Mouse (Mus musculus) ES-E14 (cell line): ENCODE measurements around the gene Slc5a2. TPM values are rescaled to one million over a fixed set of nuclear protein-coding genes. Genes with fewer than 3 reads are reported as not detected.
A peak's percentile ranks its signal among the peaks of the same experiment; 100 is the strongest.

Experiments
- DNase-seq: peaks from one replicate; pipeline ENCODE4 v3.0.0-alpha.2; 2013; ENCODE audit warnings: low read depth, low spot score
- H3K27ac ChIP-seq: 2 replicates; pipeline ENCODE4 v1.5.1; 2012; ENCODE audit warnings: low read depth, mild to moderate bottlenecking, low read length, moderate library complexity, mixed read lengths; ENCODE audit not compliant: poor library complexity, insufficient read depth, severe bottlenecking
- H3K36me3 ChIP-seq: 2 replicates; pipeline ENCODE4 v1.6.1; 2012; ENCODE audit warnings: mild to moderate bottlenecking, low read length, moderate library complexity, mixed read lengths; ENCODE audit not compliant: control insufficient read depth, poor library complexity, insufficient read depth, severe bottlenecking
- H3K4me1 ChIP-seq, 2 experiments: fragments of 150-350 bp in 1 of 2; sonication (generic) in 1 of 2; 2 replicates each; pipeline ENCODE4 v1.6.1; 2012; ENCODE audit warnings: low read length in 2 of 2, mild to moderate bottlenecking in 1 of 2, mixed read lengths in 1 of 2; ENCODE audit not compliant: control insufficient read depth in 2 of 2, insufficient read depth in 2 of 2, poor library complexity in 1 of 2
- H3K4me3 ChIP-seq, 2 experiments: fragments of 150-350 bp in 1 of 2; sonication (generic) in 1 of 2; 2 replicates each; pipeline ENCODE4 v1.5.1; 2012; ENCODE audit warnings: low read length in 2 of 2, low read depth in 1 of 2, mild to moderate bottlenecking in 1 of 2, mixed read lengths in 1 of 2; ENCODE audit not compliant: insufficient read depth in 1 of 2, poor library complexity in 1 of 2, severe bottlenecking in 1 of 2
- H3K9ac ChIP-seq: 2 replicates; pipeline ENCODE4 v1.6.1; 2012; ENCODE audit warnings: low read depth, mild to moderate bottlenecking, low read length, mixed read lengths; ENCODE audit not compliant: poor library complexity, insufficient read depth, severe bottlenecking
- H3K9me3 ChIP-seq: fragments of 150-350 bp; sonication (generic); 2 replicates; pipeline ENCODE4 v1.6.1; 2012; ENCODE audit warnings: low read depth, mild to moderate bottlenecking, low read length; ENCODE audit not compliant: control insufficient read depth, insufficient read depth
- CHD2 ChIP-seq: IDR thresholded peaks from 2 replicates; pipeline ENCODE4 v1.6.1; 2014; ENCODE audit warnings: mild to moderate bottlenecking, low read depth, low read length, inconsistent platforms
- HCFC1 ChIP-seq: IDR thresholded peaks from 2 replicates; pipeline ENCODE4 v1.6.1; 2012; ENCODE audit warnings: low read length, inconsistent platforms, borderline replicate concordance; ENCODE audit not compliant: insufficient read depth
- MAFK ChIP-seq: IDR thresholded peaks from 2 replicates; pipeline ENCODE4 v1.6.1; 2014; ENCODE audit warnings: mild to moderate bottlenecking, low read depth, low read length, inconsistent platforms; ENCODE audit not compliant: insufficient read depth
- ZC3H11A ChIP-seq: IDR thresholded peaks from 2 replicates; pipeline ENCODE4 v1.6.1; 2012; ENCODE audit warnings: low read depth, mild to moderate bottlenecking, inconsistent platforms, low read length, borderline replicate concordance
- ZNF384 ChIP-seq: IDR thresholded peaks from 2 replicates; pipeline ENCODE4 v1.6.1; 2012; ENCODE audit warnings: low read depth, low read length, inconsistent platforms
- in situ Hi-C, 2 experiments: fragments of 600-800 bp; cut with MboI; formaldehyde crosslinking; loops; one replicate each; pipeline ENCODE4 v1.15.1; 2025; ENCODE audit warnings: low sequenced_read_pairs in 2 of 2, inconsistent platforms in 1 of 2; ENCODE audit not compliant: unreplicated experiment in 2 of 2
- total RNA-seq: library from RNA; depleted of rRNA; stranded (reverse); fragments of 300-350 nt; gene quantifications from 2 replicates; pipeline ENCODE4 v1.2.3, GENCODE M21; 2012

Gene Slc5a2
- total RNA-seq, 1 experiment: 0.49 TPM

DNA sequence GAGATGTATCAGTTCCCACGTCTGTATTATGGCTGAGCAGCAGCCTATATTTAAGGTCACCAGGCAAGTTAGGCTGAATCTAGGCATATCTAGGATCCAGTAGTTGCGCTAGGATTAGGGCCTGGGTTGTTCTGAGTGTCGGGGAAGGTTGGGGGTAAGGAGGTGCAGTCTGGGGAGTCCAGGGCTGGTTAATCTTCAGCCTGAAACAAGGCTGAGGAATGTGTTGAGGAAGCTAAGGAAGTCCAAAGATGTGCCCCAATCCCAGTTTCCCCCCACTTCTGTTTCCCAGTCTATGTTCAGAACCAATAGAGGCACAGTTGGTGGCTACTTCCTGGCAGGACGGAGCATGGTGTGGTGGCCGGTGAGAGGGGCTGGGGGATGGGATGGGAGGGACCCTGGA, 599 bp downstream of the Slc5a2 start:
- TF ChIP-seq MAFK: no peak
- no peak for TF ChIP-seq ZNF384
- TF ChIP-seq HCFC1: no peak
- TF ChIP-seq CHD2: no peak
- TF ChIP-seq ZC3H11A: no peak
- no peak overlapping the region for H3K9ac ChIP-seq
- DNase-seq: no peak
- no peak overlapping the region for H3K27ac ChIP-seq
- peaks cover 0 to 17% of the 10 kb centered on the region in 2 experiments; a peak in 1 of 4 replicates for H3K4me1 ChIP-seq
- H3K36me3 ChIP-seq: no peaks in the 10 kb centered on the region
- H3K4me3 ChIP-seq: no peak overlapping the region
- H3K9me3 ChIP-seq: no peaks in the 10 kb centered on the region
- in situ Hi-C loops: no loop called here

DNA sequence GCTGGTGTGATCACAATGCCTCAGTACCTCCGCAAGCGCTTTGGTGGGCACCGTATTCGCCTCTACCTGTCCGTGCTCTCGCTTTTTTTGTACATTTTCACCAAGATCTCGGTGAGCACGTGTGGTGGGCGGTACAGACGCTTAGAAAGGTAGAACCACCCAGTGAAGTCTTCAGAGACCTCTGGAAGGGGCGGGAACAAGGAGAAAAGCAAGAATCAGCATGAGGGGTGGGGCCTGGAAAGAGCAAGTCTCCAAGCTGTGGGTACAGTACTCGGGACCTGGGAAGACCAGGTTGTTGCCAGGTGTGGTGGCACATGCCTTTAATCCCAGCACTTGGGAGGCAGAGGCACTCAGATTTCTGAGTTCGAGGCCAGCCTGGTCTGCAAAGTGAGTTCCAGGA, 1.9 kb downstream of the Slc5a2 start:
- H3K4me1 ChIP-seq: peaks cover 0 to 17% of the 10 kb centered on the region in 2 experiments; a peak in 1 of 4 replicates
- TF ChIP-seq HCFC1: no peak
- no peak for TF ChIP-seq ZC3H11A
- H3K36me3 ChIP-seq: peaks cover 2% of the 10 kb centered on the region; the same call in 1 of the 2 replicates
- no peak overlapping the region for H3K4me3 ChIP-seq
- no peak for DNase-seq
- in situ Hi-C loops: no loop called here
- H3K9ac ChIP-seq: no peak overlapping the region
- no peak overlapping the region for H3K27ac ChIP-seq
- H3K9me3 ChIP-seq: no peaks in the 10 kb centered on the region

DNA sequence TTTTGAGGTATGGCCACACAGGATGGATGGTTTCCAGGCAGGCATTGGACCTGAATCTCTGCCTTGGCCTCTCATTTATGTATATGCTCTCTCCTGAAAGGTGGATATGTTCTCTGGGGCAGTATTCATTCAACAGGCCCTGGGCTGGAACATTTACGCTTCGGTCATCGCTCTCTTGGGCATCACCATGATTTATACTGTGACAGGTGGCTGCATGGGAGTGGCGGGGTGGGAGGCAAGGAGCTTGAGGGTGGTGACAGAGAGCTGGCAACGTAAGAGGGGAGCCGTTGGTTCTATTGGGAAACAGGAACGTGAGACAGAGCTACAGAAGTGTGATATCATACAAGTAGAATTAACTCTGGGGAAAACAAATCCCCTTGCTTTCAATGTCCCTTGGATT, 2.4 kb downstream of the Slc5a2 start:
- Histone ChIP-seq H3K9me3 (no peaks in the 10 kb centered on the region), H3K27ac (no peak overlapping the region), H3K9ac (no peak overlapping the region), H3K4me1 (peaks cover 0 to 17% of the 10 kb centered on the region in 2 experiments; a peak in 1 of 4 replicates), H3K36me3 (peaks cover 2% of the 10 kb centered on the region; the same call in 1 of the 2 replicates), H3K4me3 (no peak overlapping the region)
- in situ Hi-C loops: no loop called here
- TF ChIP-seq ZNF384 (no peak), CHD2 (no peak), MAFK (no peak), ZC3H11A (no peak), HCFC1 (no peak)
- no peak for DNase-seq

DNA sequence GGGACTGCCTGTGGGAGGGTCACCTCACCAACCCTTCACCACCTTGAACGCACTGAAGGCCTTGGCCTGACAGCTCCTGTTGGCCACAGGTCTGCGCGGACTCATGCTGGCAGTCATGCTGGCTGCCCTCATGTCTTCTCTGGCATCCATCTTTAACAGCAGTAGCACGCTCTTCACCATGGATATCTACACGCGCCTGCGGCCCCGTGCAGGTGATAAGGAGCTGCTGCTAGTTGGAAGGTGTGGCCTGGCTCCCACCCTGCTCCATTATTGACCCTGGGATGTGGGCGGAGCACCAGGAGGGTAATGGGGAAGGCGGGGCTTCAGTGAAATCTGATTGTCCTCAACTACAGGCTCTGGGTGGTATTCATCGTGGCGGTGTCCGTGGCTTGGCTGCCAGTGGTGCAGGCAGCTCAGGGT, 5.0 kb downstream of the Slc5a2 start:
- in situ Hi-C loops: no loop called here
- H3K36me3 ChIP-seq: peaks cover 6% of the 10 kb centered on the region; the same call in 1 of the 2 replicates
- H3K4me3 ChIP-seq: peak overlapping the region; percentile 20 to 44; a peak in 3 of 4 replicates
- H3K9ac ChIP-seq: no peak overlapping the region
- TF ChIP-seq CHD2 (no peak), ZC3H11A (no peak), HCFC1 (no peak), MAFK (no peak), ZNF384 (no peak)
- no peaks in the 10 kb centered on the region for H3K9me3 ChIP-seq
- DNase-seq: peak; percentile 62
- H3K27ac ChIP-seq: no peak overlapping the region
- peaks cover 0 to 17% of the 10 kb centered on the region in 2 experiments; a peak in 1 of 4 replicates for H3K4me1 ChIP-seq

DNA sequence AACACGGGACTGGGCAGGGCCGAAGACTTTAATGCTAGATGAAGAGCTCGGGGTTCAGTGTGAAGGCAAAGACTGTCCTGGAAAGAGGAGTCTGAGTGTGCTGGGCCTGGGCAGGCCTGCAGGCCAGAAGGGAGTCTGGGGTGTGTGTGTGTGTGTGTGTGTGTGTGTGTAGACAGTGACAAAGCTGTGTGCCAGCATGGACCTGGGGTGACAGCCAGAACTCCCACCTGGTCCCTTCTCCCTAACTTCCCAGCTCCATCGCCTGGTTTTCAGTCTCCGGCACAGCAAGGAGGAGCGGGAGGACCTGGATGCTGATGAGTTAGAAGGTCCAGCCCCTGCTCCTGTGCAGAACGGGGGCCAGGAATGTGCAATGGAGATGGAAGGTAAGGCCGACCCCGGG, 6.0 kb downstream of the Slc5a2 start:
- no peak for DNase-seq
- Histone ChIP-seq H3K4me3 (no peak overlapping the region), H3K9me3 (no peaks in the 10 kb centered on the region), H3K36me3 (peaks cover 13% of the 10 kb centered on the region; the same call in 1 of the 2 replicates), H3K9ac (no peak overlapping the region), H3K4me1 (peaks cover 0 to 19% of the 10 kb centered on the region in 2 experiments; a peak in 2 of 4 replicates), H3K27ac (no peak overlapping the region)
- in situ Hi-C loops: no loop called here
- TF ChIP-seq ZNF384 (no peak), HCFC1 (no peak), MAFK (no peak), CHD2 (no peak), ZC3H11A (no peak)
